Mouse (Mus musculus): ENCODE data around the gene Zfp352.

DNA sequence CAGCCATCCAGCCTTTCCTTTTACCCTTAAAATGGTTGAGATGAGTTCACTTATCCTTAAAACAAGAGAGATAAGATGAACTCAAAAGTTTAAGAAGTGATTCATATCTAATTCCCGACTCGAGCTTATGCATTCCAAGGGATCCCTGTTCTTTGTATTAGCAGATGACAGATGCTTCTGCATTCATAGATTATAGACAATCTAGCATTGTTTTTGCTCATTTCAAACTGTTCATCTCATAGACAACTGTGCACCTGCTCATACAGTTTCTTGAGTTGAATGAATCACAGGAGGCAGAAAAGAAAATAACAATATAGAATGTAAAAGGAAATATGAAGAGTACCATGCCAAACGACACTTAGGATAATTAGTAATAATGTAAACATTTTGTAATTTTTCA, 6.5 kb upstream of the Zfp352 start:
- TF ChIP-seq CTCF (IDR thresholded peaks at IDR 0.05; ENCODE audit: extremely low read depth, insufficient read length, insufficient replicate concordance, low read depth, low read length) (no peak), POLR2A (IDR thresholded peaks at IDR 0.05; ENCODE audit: low read depth, low read length) (no peak)

All from small intestine, adult 2 months (tissue).